Mouse (Mus musculus) midbrain, embryonic 11.5 days (tissue): ENCODE measurements at regions not wholly inside any gene's neighbourhood (a gene's known extent, or its start where the extent isn't known, plus 50 kb on each side); places are given as distances from the start of the nearest gene placed in this dataset.

Experiments used
- ATAC-seq: fragments of 200-750 bp; cut with Nextera tagmentation; 2 replicates; pipeline ENCODE4 v1.8.0; 2017; ENCODE audit warnings: moderate TSS enrichment, moderate library complexity; ENCODE audit not compliant: low FRiP score
- DNase-seq: peaks from one replicate; pipeline ENCODE4 v3.0.0; 2015; ENCODE audit warnings: low spot score; ENCODE audit errors: missing footprints
- H3K27ac ChIP-seq: fragments of 300-500 bp; sonication (generic); 2 replicates; pipeline ENCODE4 v1.5.1; 2014; ENCODE audit warnings: low read depth, low read length
- H3K27me3 ChIP-seq: fragments of 300-500 bp; sonication (generic); 2 replicates; pipeline ENCODE4 v1.6.1; 2014; ENCODE audit warnings: mild to moderate bottlenecking, low read length, moderate library complexity, mixed read lengths; ENCODE audit not compliant: control insufficient read depth, insufficient read depth
- H3K36me3 ChIP-seq: fragments of 300-500 bp; sonication (generic); 2 replicates; pipeline ENCODE4 v1.6.1; 2014; ENCODE audit warnings: mild to moderate bottlenecking, low read length, moderate library complexity, mixed read lengths; ENCODE audit not compliant: control insufficient read depth, insufficient read depth
- H3K4me1 ChIP-seq: fragments of 300-500 bp; sonication (generic); 2 replicates; pipeline ENCODE4 v1.6.1; 2014; ENCODE audit warnings: low read length; ENCODE audit not compliant: control insufficient read depth, insufficient read depth
- H3K4me2 ChIP-seq: fragments of 300-500 bp; sonication (generic); 2 replicates; pipeline ENCODE4 v1.6.1; 2014; ENCODE audit warnings: mild to moderate bottlenecking, moderate library complexity
- H3K4me3 ChIP-seq: fragments of 300-500 bp; sonication (generic); 2 replicates; pipeline ENCODE4 v1.5.1; 2014; ENCODE audit warnings: low read depth, low read length
- H3K9ac ChIP-seq: fragments of 300-500 bp; sonication (generic); 2 replicates; pipeline ENCODE4 v1.6.1; 2014; ENCODE audit warnings: low read length
- H3K9me3 ChIP-seq: fragments of 300-500 bp; sonication (generic); 2 replicates; pipeline ENCODE4 v1.6.1; 2016; ENCODE audit warnings: low read length; ENCODE audit not compliant: control insufficient read depth
- whole genome bisulfite sequencing: fragments of 180-500 bp; shearing (Covaris S2); extraction: QIAGEN DNeasy Blood & Tissue Kit; methylation state at CpG from one replicate; pipeline ENCODE4 v1.1.7; 2014; 5-methylcytosine and 5-hydroxymethylcytosine counted together

- no peak for DNase-seq
- no peaks in the 10 kb centered on the region for H3K36me3 ChIP-seq
- no peak overlapping the region for H3K4me2 ChIP-seq
- no peak overlapping the region for H3K9ac ChIP-seq
- H3K27me3 ChIP-seq = no peaks in the 10 kb centered on the region
- ATAC-seq = no peak
- no peak overlapping the region for H3K27ac ChIP-seq
- no peaks in the 10 kb centered on the region for H3K4me1 ChIP-seq
- whole genome bisulfite sequencing = 84% methylated on average over 1 of the region's 1 CpGs
- H3K9me3 ChIP-seq = no peaks in the 10 kb centered on the region
- no peak overlapping the region for H3K4me3 ChIP-seq
Measured at GRCm38 (mm10) chr16:12982681-12983080, 126.8 kb upstream of the Ercc4 start.

GRCm38 (mm10) chr16:13001288-13001880 is 108.1 kb upstream of the Ercc4 start:
- ATAC-seq = no peak
- Histone ChIP-seq H3K27me3 (no peaks in the 10 kb centered on the region), H3K27ac (no peak overlapping the region), H3K4me1 (no peaks in the 10 kb centered on the region), H3K9ac (no peak overlapping the region), H3K36me3 (no peaks in the 10 kb centered on the region), H3K4me2 (no peak overlapping the region), H3K9me3 (no peaks in the 10 kb centered on the region), H3K4me3 (no peak overlapping the region)
- no peak for DNase-seq
- 75% methylated on average over 1 of the region's 1 CpGs for WGBS

- ATAC-seq = no peak
- no peak overlapping the region for H3K4me3 ChIP-seq
- H3K9ac ChIP-seq = no peak overlapping the region
- H3K27me3 ChIP-seq = no peaks in the 10 kb centered on the region
- no peak for DNase-seq
- H3K9me3 ChIP-seq = no peaks in the 10 kb centered on the region
- no peaks in the 10 kb centered on the region for H3K4me1 ChIP-seq
- no peak overlapping the region for H3K27ac ChIP-seq
- 91% methylated on average over 5 of the region's 5 CpGs for WGBS
- no peak overlapping the region for H3K4me2 ChIP-seq
- H3K36me3 ChIP-seq = no peaks in the 10 kb centered on the region
Measured at GRCm38 (mm10) chr16:13012863-13013262, 96.6 kb upstream of the Ercc4 start.

- Histone ChIP-seq H3K4me1 (no peaks in the 10 kb centered on the region), H3K9me3 (no peaks in the 10 kb centered on the region), H3K27ac (no peak overlapping the region), H3K9ac (no peak overlapping the region), H3K4me3 (no peak overlapping the region), H3K27me3 (no peaks in the 10 kb centered on the region), H3K36me3 (no peaks in the 10 kb centered on the region), H3K4me2 (no peak overlapping the region)
- ATAC-seq (no peak), DNase-seq (no peak)
- 63% methylated on average over 10 of the region's 10 CpGs for WGBS
Measured at GRCm38 (mm10) chr16:13013891-13014644, 95.4 kb upstream of the Ercc4 start.

- Histone ChIP-seq H3K9ac (no peak overlapping the region), H3K9me3 (no peaks in the 10 kb centered on the region), H3K27me3 (no peaks in the 10 kb centered on the region), H3K4me1 (no peaks in the 10 kb centered on the region), H3K4me3 (no peak overlapping the region), H3K36me3 (no peaks in the 10 kb centered on the region), H3K4me2 (no peak overlapping the region), H3K27ac (no peak overlapping the region)
- no peak for ATAC-seq
- DNase-seq = no peak
- 51% methylated on average over 4 of the region's 4 CpGs for WGBS
Measured at GRCm38 (mm10) chr16:13022875-13023274, 86.6 kb upstream of the Ercc4 start.

- no peaks in the 10 kb centered on the region for H3K4me1 ChIP-seq
- H3K9me3 ChIP-seq = no peaks in the 10 kb centered on the region
- DNase-seq (no peak), ATAC-seq (no peak)
- no peak overlapping the region for H3K4me2 ChIP-seq
- H3K36me3 ChIP-seq = no peaks in the 10 kb centered on the region
- no peaks in the 10 kb centered on the region for H3K27me3 ChIP-seq
- WGBS = 58% methylated on average over 3 of the region's 3 CpGs
- H3K9ac ChIP-seq = no peak overlapping the region
- no peak overlapping the region for H3K27ac ChIP-seq
- H3K4me3 ChIP-seq = no peak overlapping the region
Measured at GRCm38 (mm10) chr16:13025393-13025792, 84.1 kb upstream of the Ercc4 start.

GRCm38 (mm10) chr16:13034136-13034535 is 75.3 kb upstream of the Ercc4 start:
- WGBS = 89% methylated on average over 5 of the region's 5 CpGs

GRCm38 (mm10) chr16:13036596-13036995 is 72.9 kb upstream of the Ercc4 start:
- Histone ChIP-seq H3K27me3 (no peaks in the 10 kb centered on the region), H3K4me1 (no peaks in the 10 kb centered on the region), H3K36me3 (no peaks in the 10 kb centered on the region), H3K4me3 (no peak overlapping the region), H3K9ac (no peak overlapping the region), H3K27ac (no peak overlapping the region), H3K4me2 (no peak overlapping the region), H3K9me3 (no peaks in the 10 kb centered on the region)
- ATAC-seq (no peak), DNase-seq (no peak)
- WGBS = 94% methylated on average over 4 of the region's 4 CpGs

More at GRCm38 (mm10) chr16:13034136-13034535, 75.3 kb upstream of the Ercc4 start:
- Histone ChIP-seq H3K4me3 (no peak overlapping the region), H3K27me3 (no peaks in the 10 kb centered on the region), H3K9me3 (no peaks in the 10 kb centered on the region), H3K27ac (no peak overlapping the region), H3K36me3 (no peaks in the 10 kb centered on the region), H3K4me1 (no peaks in the 10 kb centered on the region), H3K4me2 (no peak overlapping the region), H3K9ac (no peak overlapping the region)
- ATAC-seq = no peak
- DNase-seq = no peak

GRCm38 (mm10) chr16:13040312-13041100 is 69.0 kb upstream of the Ercc4 start:
- Histone ChIP-seq H3K4me3 (no peak overlapping the region), H3K36me3 (no peaks in the 10 kb centered on the region), H3K27ac (no peak overlapping the region), H3K9ac (no peak overlapping the region), H3K27me3 (no peaks in the 10 kb centered on the region), H3K4me1 (no peaks in the 10 kb centered on the region), H3K4me2 (no peak overlapping the region), H3K9me3 (no peaks in the 10 kb centered on the region)
- ATAC-seq (no peak), DNase-seq (no peak)
- 75% methylated on average over 15 of the region's 15 CpGs for WGBS
